Mouse (Mus musculus) lung, embryonic 16.5 days (tissue): ENCODE measurements around the gene Chd1l. TPM values are rescaled to one million over a fixed set of nuclear protein-coding genes. Genes with fewer than 3 reads are reported as not detected.

Experiments
- ATAC-seq: fragments of 200-750 bp; cut with Nextera tagmentation; 2 replicates; pipeline ENCODE4 v1.8.0; 2017; ENCODE audit warnings: low read depth, mild to moderate bottlenecking, moderate library complexity
- H3K27ac ChIP-seq: fragments of 300-500 bp; sonication (generic); 2 replicates; pipeline ENCODE4 v1.5.1; 2014; ENCODE audit warnings: mild to moderate bottlenecking, control low read depth, low read length
- H3K27me3 ChIP-seq: fragments of 300-500 bp; sonication (generic); 2 replicates; pipeline ENCODE4 v1.6.1; 2014; ENCODE audit warnings: low read depth, low read length, mixed read lengths; ENCODE audit not compliant: control insufficient read depth, insufficient read depth
- H3K36me3 ChIP-seq: fragments of 300-500 bp; sonication (generic); 2 replicates; pipeline ENCODE4 v1.6.1; 2014; ENCODE audit warnings: low read length; ENCODE audit not compliant: control insufficient read depth, insufficient read depth
- H3K4me1 ChIP-seq: fragments of 300-500 bp; sonication (generic); replicated peaks from 2 replicates; pipeline ENCODE4 v1.6.1; 2014; ENCODE audit warnings: low read length, mixed read lengths; ENCODE audit not compliant: control insufficient read depth, insufficient read depth
- H3K4me2 ChIP-seq: fragments of 300-500 bp; sonication (generic); 2 replicates; pipeline ENCODE4 v1.6.1; 2014; ENCODE audit warnings: low read depth, low read length, control low read depth
- H3K4me3 ChIP-seq: fragments of 300-500 bp; sonication (generic); 2 replicates; pipeline ENCODE4 v1.5.1; 2014; ENCODE audit warnings: mild to moderate bottlenecking, low read length, control low read depth
- H3K9ac ChIP-seq: fragments of 300-500 bp; sonication (generic); 2 replicates; pipeline ENCODE4 v1.6.1; 2014; ENCODE audit warnings: low read length, control low read depth
- H3K9me3 ChIP-seq: fragments of 300-500 bp; sonication (generic); 2 replicates; pipeline ENCODE4 v1.6.1; 2016; ENCODE audit warnings: low read length; ENCODE audit not compliant: control insufficient read depth
- WGBS: fragments of 180-500 bp; shearing (Covaris S2); extraction: QIAGEN DNeasy Blood & Tissue Kit; methylation state at CpG from one replicate; pipeline ENCODE4 v1.1.7; 2014; 5-methylcytosine and 5-hydroxymethylcytosine counted together
- polyA plus RNA-seq: library from polyadenylated mRNA; unstranded; fragments of >200 nt; fragmentation: Nextera tagmentation; extraction: Ambion mirVana; gene quantifications from 2 replicates; pipeline ENCODE4 v1.2.1, GENCODE M21; 2015

The Chd1l gene
- polyA plus RNA-seq, 1 experiment from 2014 or later = 16.5 TPM

DNA sequence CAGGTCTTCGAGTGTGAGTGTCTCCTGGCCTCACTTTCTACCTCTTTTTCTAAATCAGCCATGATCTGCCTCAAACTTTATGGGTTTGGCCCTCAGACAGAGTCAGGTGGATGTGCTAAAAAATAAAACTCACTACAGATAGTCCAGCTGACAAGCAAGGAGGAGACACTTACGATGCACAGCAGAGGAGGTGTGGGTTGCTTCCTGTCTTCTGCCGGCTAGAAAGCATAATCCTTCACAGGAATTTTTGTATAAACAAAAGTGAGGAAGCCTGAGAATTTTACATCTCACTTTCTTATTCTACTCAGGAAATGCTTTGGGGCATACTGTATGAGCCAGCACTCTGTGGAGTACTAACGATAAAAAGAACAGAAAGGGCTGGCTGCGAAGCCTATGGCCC is 45.4 kb downstream of the Chd1l start:
- Histone ChIP-seq H3K9me3 (no peaks in the 10 kb centered on the region), H3K9ac (no peak overlapping the region), H3K4me1 (no peaks in the 10 kb centered on the region), H3K27me3 (no peaks in the 10 kb centered on the region), H3K36me3 (peaks cover 2% of the 10 kb centered on the region; the same call in 1 of the 2 replicates), H3K4me2 (no peak overlapping the region), H3K4me3 (no peak overlapping the region), H3K27ac (no peak overlapping the region)
- no peak for ATAC-seq
- 46% methylated on average over 5 of the region's 5 CpGs for WGBS

DNA sequence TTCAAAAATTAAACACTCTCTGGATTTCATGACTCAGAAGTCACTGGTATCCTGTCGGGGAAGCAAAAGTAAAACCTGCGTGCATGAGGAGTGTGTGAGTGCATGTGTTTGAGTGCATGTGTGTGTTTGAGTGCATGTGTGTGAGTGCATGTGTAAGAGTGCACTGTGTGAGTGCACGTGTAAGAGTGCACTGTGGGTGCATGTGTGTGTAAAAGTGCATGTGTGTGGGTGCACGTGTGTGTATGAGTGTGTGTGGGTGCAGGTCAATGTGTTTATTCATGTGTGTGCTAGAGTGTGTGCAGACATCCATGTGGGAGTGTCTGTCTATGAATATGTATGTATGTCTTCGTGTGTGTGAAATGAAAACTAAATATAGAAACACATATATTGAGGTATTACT is 51.4 kb downstream of the Chd1l start:
- H3K27me3 ChIP-seq = no peaks in the 10 kb centered on the region
- H3K9me3 ChIP-seq = no peaks in the 10 kb centered on the region
- whole genome bisulfite sequencing = 87% methylated on average over 5 of the region's 5 CpGs
- peaks cover 2% of the 10 kb centered on the region; the same call in 1 of the 2 replicates for H3K36me3 ChIP-seq
- no peak overlapping the region for H3K4me2 ChIP-seq
- H3K4me1 ChIP-seq = no peaks in the 10 kb centered on the region
- ATAC-seq = no peak
- no peak overlapping the region for H3K27ac ChIP-seq
- H3K4me3 ChIP-seq = no peak overlapping the region
- H3K9ac ChIP-seq = no peak overlapping the region

- Histone ChIP-seq H3K4me2 (no peak overlapping the region), H3K36me3 (no peaks in the 10 kb centered on the region), H3K9ac (no peak overlapping the region), H3K4me1 (no peaks in the 10 kb centered on the region), H3K27me3 (no peaks in the 10 kb centered on the region), H3K9me3 (no peaks in the 10 kb centered on the region), H3K4me3 (no peak overlapping the region), H3K27ac (no peak overlapping the region)
- 42% methylated on average over 8 of the region's 8 CpGs for WGBS
- ATAC-seq = no peak
These were observed 63.8 kb downstream of the Chd1l start for GRCm38 (mm10) chr3:97546205-97546604.

DNA sequence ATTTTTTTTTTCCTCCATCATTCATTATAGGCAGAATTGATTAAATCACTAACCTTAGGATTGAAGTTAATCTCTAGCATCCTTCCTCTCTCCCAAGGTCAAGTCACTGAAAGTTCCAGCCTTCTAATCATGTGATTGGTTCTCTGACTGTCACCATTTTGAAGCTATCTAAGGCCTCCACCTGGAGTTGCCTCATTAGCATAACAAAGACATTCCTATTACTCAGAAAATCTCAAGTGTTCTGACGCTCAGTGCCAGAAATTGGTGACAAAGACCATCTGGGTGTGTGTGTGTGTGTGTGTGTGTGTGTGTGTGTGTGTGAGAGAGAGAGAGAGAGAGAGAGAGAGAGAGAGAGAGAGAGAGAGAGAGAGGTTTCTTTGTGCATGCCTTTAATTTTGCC is 69.8 kb downstream of the Chd1l start:
- no peak overlapping the region for H3K27ac ChIP-seq
- 30% methylated on average over 1 of the region's 1 CpGs for WGBS
- H3K27me3 ChIP-seq = no peaks in the 10 kb centered on the region
- ATAC-seq = no peak
- no peak overlapping the region for H3K4me3 ChIP-seq
- no peaks in the 10 kb centered on the region for H3K4me1 ChIP-seq
- H3K4me2 ChIP-seq = no peak overlapping the region
- H3K36me3 ChIP-seq = no peaks in the 10 kb centered on the region
- no peaks in the 10 kb centered on the region for H3K9me3 ChIP-seq
- no peak overlapping the region for H3K9ac ChIP-seq

DNA sequence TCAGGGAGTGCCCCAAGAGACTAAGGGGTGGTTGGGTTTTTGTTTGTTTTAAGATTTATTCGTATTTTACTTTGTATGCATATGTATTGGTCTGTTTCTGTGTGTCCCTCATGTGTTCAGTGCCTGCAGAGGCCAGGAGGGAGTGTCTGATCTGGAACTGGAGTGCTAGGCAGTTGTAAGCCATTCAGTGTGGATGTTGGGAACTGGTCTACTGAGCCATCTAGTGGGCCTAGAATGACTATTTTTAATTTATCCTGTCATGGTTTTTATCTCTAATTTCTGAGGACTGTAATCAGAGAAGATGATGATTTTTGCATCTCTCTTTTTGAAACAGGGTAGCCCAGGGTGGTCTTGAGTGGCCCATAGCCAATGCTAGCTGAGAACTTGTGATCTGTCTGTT is 71.4 kb downstream of the Chd1l start:
- H3K27me3 ChIP-seq = no peaks in the 10 kb centered on the region
- H3K4me2 ChIP-seq = no peak overlapping the region
- H3K36me3 ChIP-seq = no peaks in the 10 kb centered on the region
- no peaks in the 10 kb centered on the region for H3K4me1 ChIP-seq
- no peak overlapping the region for H3K9ac ChIP-seq
- ATAC-seq = no peak
- no peak overlapping the region for H3K4me3 ChIP-seq
- H3K27ac ChIP-seq = no peak overlapping the region
- no peaks in the 10 kb centered on the region for H3K9me3 ChIP-seq
- 45% methylated on average over 1 of the region's 1 CpGs for WGBS

DNA sequence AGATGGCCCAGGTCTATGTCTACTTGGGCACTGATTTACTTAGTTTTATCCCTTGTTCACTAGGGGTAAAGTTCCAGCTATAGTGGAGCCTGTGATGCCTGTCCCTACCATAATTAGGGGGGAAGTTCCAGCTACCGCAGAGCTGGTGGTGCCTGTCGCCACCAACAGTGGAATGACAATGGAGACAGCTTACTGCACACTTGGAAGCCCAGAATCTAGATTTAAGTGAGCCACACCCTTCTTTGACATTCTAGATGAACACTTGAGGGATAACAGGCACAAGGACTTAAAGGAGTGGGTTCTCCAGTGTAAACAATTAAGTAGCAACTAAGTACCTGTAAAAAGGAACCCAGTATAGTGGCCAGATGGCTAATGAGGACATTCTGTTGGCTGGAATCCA is 73.0 kb downstream of the Chd1l start:
- Histone ChIP-seq H3K4me3 (no peak overlapping the region), H3K9ac (no peak overlapping the region), H3K4me2 (no peak overlapping the region), H3K9me3 (no peaks in the 10 kb centered on the region), H3K27ac (no peak overlapping the region), H3K4me1 (no peaks in the 10 kb centered on the region), H3K36me3 (no peaks in the 10 kb centered on the region), H3K27me3 (no peaks in the 10 kb centered on the region)
- 81% methylated on average over 2 of the region's 2 CpGs for whole genome bisulfite sequencing
- no peak for ATAC-seq

DNA sequence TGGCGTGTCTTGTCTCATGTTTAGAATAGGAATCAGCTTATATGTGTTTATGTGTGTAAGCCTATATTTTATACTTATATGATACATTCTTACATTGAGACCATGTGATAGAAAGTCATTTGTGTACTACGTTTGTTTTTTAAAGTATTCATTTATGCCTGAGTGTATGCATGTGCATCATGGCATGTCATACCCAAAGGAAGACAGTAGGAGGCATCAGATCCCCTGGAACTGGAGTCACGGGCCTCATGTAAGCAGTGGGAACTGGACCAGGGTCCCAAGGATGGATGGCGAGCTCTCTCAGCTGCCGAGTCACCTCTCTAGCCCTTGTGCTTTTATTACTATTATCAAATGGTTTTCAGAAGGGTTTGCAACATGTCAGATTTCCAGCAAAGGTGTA is 74.3 kb downstream of the Chd1l start:
- no peak for ATAC-seq
- Histone ChIP-seq H3K4me3 (no peak overlapping the region), H3K9ac (no peak overlapping the region), H3K4me2 (no peak overlapping the region), H3K9me3 (no peaks in the 10 kb centered on the region), H3K4me1 (no peaks in the 10 kb centered on the region), H3K36me3 (no peaks in the 10 kb centered on the region), H3K27me3 (no peaks in the 10 kb centered on the region), H3K27ac (no peak overlapping the region)
- WGBS = 86% methylated on average over 5 of the region's 5 CpGs

DNA sequence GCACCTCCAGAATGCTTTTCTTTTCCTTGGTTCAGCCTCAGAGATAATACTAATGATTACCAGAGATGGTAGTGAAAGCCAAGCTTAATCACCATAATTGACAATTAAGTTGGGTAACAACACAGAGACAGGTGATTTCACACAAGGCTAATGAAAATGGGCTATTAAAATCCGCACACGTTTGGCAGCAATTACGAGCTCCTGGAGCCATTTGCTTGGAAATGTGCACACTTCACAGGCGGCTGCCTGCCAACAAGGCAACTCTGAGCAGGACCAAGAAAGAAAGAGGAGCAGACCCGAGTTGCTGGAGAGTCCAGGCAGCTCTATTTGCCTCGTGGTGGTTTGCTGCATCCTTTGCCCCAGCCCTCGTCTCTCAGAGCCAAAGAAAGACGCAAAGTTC is 84.5 kb downstream of the Chd1l start:
- H3K36me3 ChIP-seq = no peaks in the 10 kb centered on the region
- H3K4me1 ChIP-seq = no peaks in the 10 kb centered on the region
- no peak overlapping the region for H3K4me3 ChIP-seq
- H3K4me2 ChIP-seq = no peak overlapping the region
- 77% methylated on average over 8 of the region's 8 CpGs for WGBS
- H3K27me3 ChIP-seq = no peaks in the 10 kb centered on the region
- ATAC-seq = no peak
- H3K9ac ChIP-seq = no peak overlapping the region
- no peak overlapping the region for H3K27ac ChIP-seq
- H3K9me3 ChIP-seq = no peaks in the 10 kb centered on the region

- Histone ChIP-seq H3K9me3 (no peaks in the 10 kb centered on the region), H3K4me1 (no peaks in the 10 kb centered on the region), H3K27me3 (no peaks in the 10 kb centered on the region), H3K4me3 (no peak overlapping the region), H3K36me3 (no peaks in the 10 kb centered on the region), H3K4me2 (no peak overlapping the region), H3K9ac (no peak overlapping the region), H3K27ac (no peak overlapping the region)
- no peak for ATAC-seq
- WGBS = 81% methylated on average over 5 of the region's 5 CpGs
These were observed 85.2 kb downstream of the Chd1l start for GRCm38 (mm10) chr3:97524835-97525234.
